Mouse (Mus musculus) liver, embryonic 14.5 days (tissue): ENCODE measurements at regions not wholly inside any gene's neighbourhood (a gene's known extent, or its start where the extent isn't known, plus 50 kb on each side); places are given as distances from the start of the nearest gene placed in this dataset.

Source experiments
- CTCF ChIP-seq: IDR thresholded peaks from 2 replicates; pipeline ENCODE4 v1.5.1; 2016; ENCODE audit warnings: antibody characterized with exemption, low read depth, control low read depth
- EP300 ChIP-seq: IDR thresholded peaks from 2 replicates; pipeline ENCODE4 v1.6.1; 2016; ENCODE audit warnings: antibody characterized with exemption, low read depth

GRCm38 (mm10) chr4:12592973-12593372, 421.2 kb upstream of the Fam92a start:
- TF ChIP-seq CTCF (no peak), EP300 (no peak)
